Mouse (Mus musculus) gastrocnemius, adult 18-20 months (tissue): Measurements from ENCODE around the gene Tmem45a. TPM values are rescaled to one million over a fixed set of nuclear protein-coding genes. Genes with fewer than 3 reads are reported as not detected.
A peak's percentile ranks its signal among the peaks of the same experiment; 100 is the strongest.

Experiments
- DNase-seq: peaks from one replicate; pipeline ENCODE4 v3.0.0; 2021; ENCODE audit warnings: low spot score
- total RNA-seq, 2 experiments: library from RNA; stranded (reverse); gene quantifications; 2 replicates each; pipeline ENCODE4 v1.2.3; 2021

Tmem45a gene
- total RNA-seq, 2 experiments from 2014 or later: 1.3 to 1.5 TPM

GRCm38 (mm10) chr16:56798873-56799272 lies 87.1 kb downstream of the Tmem45a start:
- no peak for DNase-seq

- DNase-seq: no peak
Observed at GRCm38 (mm10) chr16:56795481-56796139, 90.4 kb downstream of the Tmem45a start, which contains the start of gene Adgrg7. Gene Adgrg7, minus strand, starts transcription at chr16:56795855.

- DNase-seq: no peak
Observed at GRCm38 (mm10) chr16:56794383-56795144, 91.4 kb downstream of the Tmem45a start.

GRCm38 (mm10) chr16:56793778-56794177 lies 92.2 kb downstream of the Tmem45a start:
- no peak for DNase-seq

GRCm38 (mm10) chr16:56785943-56786342 lies 100.0 kb downstream of the Tmem45a start:
- DNase-seq: no peak

- DNase-seq: peak; percentile 37
Observed at GRCm38 (mm10) chr16:56771163-56772105, 114.5 kb downstream of the Tmem45a start.

Other genes starting within 250 kb of the Tmem45a start
- 10 to 100 TPM; 41.1 to 41.5 TPM for gene Tfg, start 168.7 kb downstream of the Tmem45a start, total RNA-seq
- gene Adgrg7, start 90.3 kb downstream of the Tmem45a start, total RNA-seq: not detected
- not detected for gene Lnp1, start 41.9 kb upstream of the Tmem45a start, total RNA-seq
- gene Tmem45a2, start 185.2 kb upstream of the Tmem45a start, total RNA-seq: not detected
- 10 to 100 TPM; 30.3 to 32.9 TPM for gene Tomm70a, start 235.5 kb upstream of the Tmem45a start, total RNA-seq